Comparison of ENCODE assay signal across 17 mouse cellular contexts in genomic region chr9:101104931-101105330, GRCm38 (mm10). TPM values are rescaled to one million over a fixed set of nuclear protein-coding genes. Genes with fewer than 3 reads are reported as not detected.
A peak's percentile ranks its signal among the peaks of the same experiment; 100 is the strongest.
DNase-seq lines count a peak whose midpoint lies in the region; ATAC-seq and TF ChIP-seq lines count a peak whose summit lies in the region.
"Had no signal": no experiment of that assay in that cellular context is flagged by ENCODE, and none has a peak within 500 bp of the region (broad histone marks: within the 10 kb centered on the region; RNA-seq: fewer than 3 reads in every experiment).

No protein-coding gene starts in this region.

- no peak overlapping the region for H3K4me3 ChIP-seq in heart, embryonic 13.5 days
- no peak overlapping the region for H3K4me3 ChIP-seq in heart, embryonic 10.5 days
- no peak overlapping the region for H3K4me3 ChIP-seq in cerebellum, adult 2 months (replicated peaks; ENCODE audit: insufficient read depth, low read depth, low read length)
- H3K4me3 ChIP-seq: forebrain, embryonic 12.5 days; hindbrain, embryonic 10.5 days; intestine, embryonic 15.5 days had no signal

- H3K9me3 ChIP-seq in heart, embryonic 13.5 days, result no peaks in the 10 kb centered on the region
- H3K9me3 ChIP-seq in heart, embryonic 10.5 days, result no peaks in the 10 kb centered on the region
- H3K9me3 ChIP-seq: forebrain, embryonic 12.5 days; hindbrain, embryonic 10.5 days; intestine, embryonic 15.5 days had no signal

- POLR2A ChIA-PET in Patski (lab: Charles Lee), result no interaction called here

- in situ Hi-C loops in Patski (cut with MboI; ENCODE audit: low pct_unique_long_range_greater_than_20kb), result no loop called here

- peak overlapping the region; percentile 2; the same call in 1 of the 2 replicates for H3K27ac ChIP-seq in heart, embryonic 13.5 days (replicated peaks)
- H3K27ac ChIP-seq in heart, embryonic 10.5 days, result no peak overlapping the region
- no peak overlapping the region for H3K27ac ChIP-seq in cerebellum, adult 2 months (ENCODE audit: insufficient read depth, low read length)
- H3K27ac ChIP-seq: forebrain, embryonic 12.5 days; hindbrain, embryonic 10.5 days; hindbrain, embryonic 14.5 days; intestine, embryonic 15.5 days had no signal

- no peaks in the 10 kb centered on the region for H3K27me3 ChIP-seq in heart, embryonic 13.5 days (replicated peaks)
- H3K27me3 ChIP-seq in heart, embryonic 10.5 days (ENCODE audit: insufficient read depth, poor library complexity, severe bottlenecking), result no peaks in the 10 kb centered on the region
- H3K27me3 ChIP-seq in Patski, result no peaks in the 10 kb centered on the region
- no peaks in the 10 kb centered on the region for H3K27me3 ChIP-seq in cerebellum, adult 2 months (ENCODE audit: control insufficient read depth, insufficient read depth, low read length)
- H3K27me3 ChIP-seq: forebrain, embryonic 12.5 days; intestine, embryonic 15.5 days had no signal

- CTCF ChIA-PET in Patski (lab: Charles Lee), result no interaction called here

- no peak for TF ChIP-seq POLR2A in cerebellum, adult 2 months (IDR thresholded peaks at IDR 0.05; ENCODE audit: borderline replicate concordance, insufficient read depth, low read length)

- peaks cover 20% of the 10 kb centered on the region for H3K4me1 ChIP-seq in heart, embryonic 13.5 days
- peaks cover 10% of the 10 kb centered on the region; the same call in 1 of the 2 replicates for H3K4me1 ChIP-seq in heart, embryonic 10.5 days
- peaks cover 3% of the 10 kb centered on the region; the same call in 1 of the 2 replicates for H3K4me1 ChIP-seq in cerebellum, adult 2 months (ENCODE audit: control insufficient read depth, insufficient read depth, low read length)
- H3K4me1 ChIP-seq: forebrain, embryonic 12.5 days; hindbrain, embryonic 10.5 days had no signal

- H3K4me2 ChIP-seq in heart, embryonic 13.5 days, result no peak overlapping the region
- H3K4me2 ChIP-seq: forebrain, embryonic 12.5 days; hindbrain, embryonic 14.5 days; intestine, embryonic 15.5 days had no signal

- no peak for ATAC-seq in heart, embryonic 13.5 days (ENCODE audit: extremely low read depth, insufficient number of reproducible peaks, low FRiP score, low TSS enrichment)
- peak; percentile 94 for ATAC-seq in Patski
- ATAC-seq: forebrain, embryonic 16.5 days; intestine, embryonic 15.5 days had no signal

- peaks cover 67% of the 10 kb centered on the region for H3K36me3 ChIP-seq in heart, embryonic 13.5 days
- H3K36me3 ChIP-seq in heart, embryonic 10.5 days, result peaks cover 39% of the 10 kb centered on the region

- DNase-seq in heart, embryonic 10.5 days (ENCODE audit: low spot score), result no peak
- peak; percentile 24 for DNase-seq in kidney, postnatal 10 days
- no peak for DNase-seq in kidney, adult 18-20 months
- peak; percentile 24 for DNase-seq in Patski (ENCODE audit: low read depth, low spot score)
- DNase-seq in fibroblast of lung, adult 2 months (ENCODE audit: low read depth), result peak; percentile 49
- no peak for DNase-seq in cerebellum, adult 2 months
- DNase-seq: adrenal gland, postnatal 14 days; cerebellum, adult 18-20 months; cerebellum, postnatal 10 days; gastrocnemius, postnatal 10 days; kidney, adult 9 months had no signal

- 74% methylated on average over 11 of the region's 11 CpGs for WGBS in heart, embryonic 13.5 days
- 78% methylated on average over 11 of the region's 11 CpGs for WGBS in heart, embryonic 10.5 days
- WGBS in cerebellum, adult 2 months, result 66% methylated on average over 11 of the region's 11 CpGs

- no peak overlapping the region for H3K9ac ChIP-seq in heart, embryonic 13.5 days
- H3K9ac ChIP-seq: forebrain, embryonic 12.5 days; hindbrain, embryonic 14.5 days; intestine, embryonic 15.5 days had no signal

- no peak for TF ChIP-seq CTCF in Patski (IDR thresholded peaks at IDR 0.05)
- TF ChIP-seq CTCF in cerebellum, adult 2 months (IDR thresholded peaks at IDR 0.05; ENCODE audit: borderline replicate concordance, insufficient read depth, low read depth, low read length), result no peak

RNA-seq across cellular contexts. Expression of gene Msl2, which starts 31.0 kb away (rescaled TPM):
- 2.6 and 2.8 TPM in 2 replicates for polyA plus RNA-seq in heart, embryonic 13.5 days (2015; fragmentation: Nextera tagmentation; extraction: Ambion mirVana)
- polyA plus RNA-seq in heart, embryonic 10.5 days (2016; fragmentation: Nextera tagmentation; extraction: Ambion mirVana), result 3.2 and 3.7 TPM in 2 replicates
- 24.6 TPM for polyA plus RNA-seq in Patski (2021)
- 31.7 and 31.9 TPM in 2 replicates for polyA plus RNA-seq in cerebellum, adult 2 months (2012; rRNA removed)

Comparison
In these comparisons a context has a peak if more than half of its experiments do, and no peak if none do; other contexts are left out.
1. DNase-seq: peak in kidney, postnatal 10 days (single experiment), Patski (single experiment) and fibroblast of lung, adult 2 months (single experiment); none in heart, embryonic 10.5 days (single experiment), kidney, adult 18-20 months (single experiment) and cerebellum, adult 2 months (0 of 2).